ENCODE assay signal across 18 mouse cellular contexts in genomic region chr7:65354908-65355307, GRCm38 (mm10).
DNase-seq lines count a peak whose midpoint lies in the region; ATAC-seq and TF ChIP-seq lines count a peak whose summit lies in the region.
"Had no signal": no experiment of that assay in that cellular context is flagged by ENCODE, and none has a peak within 500 bp of the region (broad histone marks: within the 10 kb centered on the region; RNA-seq: fewer than 3 reads in every experiment).

No protein-coding gene starts in this region.

- H3K4me3 ChIP-seq in heart, adult 2 months, result no peak overlapping the region
- H3K4me3 ChIP-seq in kidney, embryonic 14.5 days (ENCODE audit: low read length), result no peak overlapping the region
- H3K4me3 ChIP-seq in lung, embryonic 15.5 days, result no peak overlapping the region
- H3K4me3 ChIP-seq: hindbrain, embryonic 12.5 days; liver, embryonic 15.5 days; neural tube, embryonic 13.5 days had no signal

- H3K27me3 ChIP-seq in heart, adult 2 months (ENCODE audit: control insufficient read depth, insufficient read depth, low read length), result no peaks in the 10 kb centered on the region
- no peaks in the 10 kb centered on the region for H3K27me3 ChIP-seq in kidney, embryonic 14.5 days (ENCODE audit: control insufficient read depth, insufficient read depth, low read length)
- no peaks in the 10 kb centered on the region for H3K27me3 ChIP-seq in lung, embryonic 15.5 days
- H3K27me3 ChIP-seq: hindbrain, embryonic 12.5 days; liver, embryonic 15.5 days; neural tube, embryonic 13.5 days had no signal

- H3K9ac ChIP-seq in heart, adult 2 months (ENCODE audit: low read depth, low read length), result no peak overlapping the region
- H3K9ac ChIP-seq in kidney, embryonic 14.5 days (ENCODE audit: low read depth, low read length), result no peak overlapping the region
- no peak overlapping the region for H3K9ac ChIP-seq in lung, embryonic 15.5 days
- H3K9ac ChIP-seq: hindbrain, embryonic 12.5 days; liver, embryonic 15.5 days; neural tube, embryonic 13.5 days had no signal

- WGBS in heart, adult 2 months, result 25% methylated on average over 2 of the region's 2 CpGs
- WGBS in kidney, embryonic 14.5 days, result 49% methylated on average over 2 of the region's 2 CpGs
- WGBS in lung, embryonic 15.5 days, result 39% methylated on average over 2 of the region's 2 CpGs

- no peak for ATAC-seq in kidney, embryonic 14.5 days (ENCODE audit: low FRiP score, low TSS enrichment)
- no peak for ATAC-seq in lung, embryonic 15.5 days (ENCODE audit: borderline replicate concordance, extremely low read depth, low FRiP score, low TSS enrichment)
- peak; percentile 65 for ATAC-seq in megakaryocyte progenitor cell, adult 5-6 weeks (replicated peaks; ENCODE audit: poor library complexity)

- no peaks in the 10 kb centered on the region for H3K9me3 ChIP-seq in kidney, embryonic 14.5 days (ENCODE audit: control insufficient read depth, low read length)
- H3K9me3 ChIP-seq in lung, embryonic 15.5 days, result no peaks in the 10 kb centered on the region
- H3K9me3 ChIP-seq: hindbrain, embryonic 12.5 days; liver, embryonic 15.5 days; neural tube, embryonic 13.5 days had no signal

- H3K27ac ChIP-seq in heart, adult 2 months, result peak overlapping the region; percentile 4
- H3K27ac ChIP-seq in kidney, embryonic 14.5 days (ENCODE audit: low read depth, low read length), result 0 out of 2 replicates have a peak overlapping the region, but pooled peaks have one; percentile 66
- H3K27ac ChIP-seq in lung, embryonic 15.5 days, result peak overlapping the region; percentile 37; the same call in 1 of the 2 replicates
- H3K27ac ChIP-seq: hindbrain, embryonic 12.5 days; liver, embryonic 15.5 days; macrophage; neural tube, embryonic 13.5 days had no signal

- no peak overlapping the region for H3K4me2 ChIP-seq in kidney, embryonic 14.5 days (replicated peaks; ENCODE audit: low read depth, low read length)
- H3K4me2 ChIP-seq in lung, embryonic 15.5 days, result no peak overlapping the region
- H3K4me2 ChIP-seq: hindbrain, embryonic 12.5 days; liver, embryonic 15.5 days; neural tube, embryonic 13.5 days had no signal

- TF ChIP-seq POLR2A in heart, adult 2 months (IDR thresholded peaks at IDR 0.05; ENCODE audit: insufficient read depth, low read depth, low read length), result no peak

- peaks cover 27% of the 10 kb centered on the region for H3K4me1 ChIP-seq in heart, adult 2 months (ENCODE audit: control insufficient read depth, insufficient read depth, low read length)
- H3K4me1 ChIP-seq in kidney, embryonic 14.5 days (ENCODE audit: control insufficient read depth, insufficient read depth, low read length), result peaks cover 19% of the 10 kb centered on the region
- peaks cover 35% of the 10 kb centered on the region for H3K4me1 ChIP-seq in lung, embryonic 15.5 days

- H3K79me2 ChIP-seq in heart, adult 2 months (replicated peaks; ENCODE audit: control insufficient read depth, insufficient read depth, low read length), result peaks cover 1% of the 10 kb centered on the region; the same call in 1 of the 2 replicates

- no peak for DNase-seq in heart, adult 2 months
- DNase-seq in heart, adult 18-20 months, result no peak
- DNase-seq in kidney, postnatal 10 days, result no peak
- no peak for DNase-seq in lung, postnatal 4 days
- no peak for DNase-seq in urinary bladder, adult 2 months (ENCODE audit: low spot score)
- DNase-seq: cerebellum, adult 18-20 months; cerebellum, postnatal 25 days; heart, adult 11 months; kidney, adult 8-10 months; midbrain, embryonic 14.5 days; thymus, postnatal 4 days had no signal

- peaks cover 53% of the 10 kb centered on the region for H3K36me3 ChIP-seq in heart, adult 2 months (ENCODE audit: control insufficient read depth, insufficient read depth, low read length)
- no peaks in the 10 kb centered on the region for H3K36me3 ChIP-seq in kidney, embryonic 14.5 days (ENCODE audit: control insufficient read depth, insufficient read depth, low read length)
- H3K36me3 ChIP-seq in lung, embryonic 15.5 days, result no peaks in the 10 kb centered on the region
- H3K36me3 ChIP-seq: hindbrain, embryonic 12.5 days; liver, embryonic 15.5 days; neural tube, embryonic 13.5 days had no signal

- TF ChIP-seq EP300 in heart, adult 2 months (IDR thresholded peaks at IDR 0.05; ENCODE audit: insufficient read depth, low read depth, low read length), result no peak

- no peak for TF ChIP-seq CTCF in heart, adult 2 months (IDR thresholded peaks at IDR 0.05)

- intact Hi-C loops in heart, adult 2 months (cut with DNase I), result no loop called here

Comparison
In these comparisons a context has a peak if more than half of its experiments do, and no peak if none do; other contexts are left out.
1. H3K27ac ChIP-seq: peak in every context shown above with its lines; median percentile 66 in kidney, embryonic 14.5 days; 37 in lung, embryonic 15.5 days; 4 in heart, adult 2 months.